Mouse (Mus musculus) adrenal gland, postnatal 4 days (tissue): ENCODE data around the gene Gm13420. TPM values are rescaled to one million over a fixed set of nuclear protein-coding genes. Genes with fewer than 3 reads are reported as not detected.

Source experiments
- DNase-seq, 2 experiments: peaks; one replicate each; pipeline ENCODE4 v3.0.0; 2021 to 2022; ENCODE audit warnings: low spot score in 2 of 2, mixed read lengths in 2 of 2
- total RNA-seq, 2 experiments: library from RNA; stranded (reverse); gene quantifications; 2 replicates each; pipeline ENCODE4 v1.2.3; 2021

The Gm13420 gene
- total RNA-seq, 2 experiments from 2014 or later, result 1.8 TPM; not detected in 1

DNA sequence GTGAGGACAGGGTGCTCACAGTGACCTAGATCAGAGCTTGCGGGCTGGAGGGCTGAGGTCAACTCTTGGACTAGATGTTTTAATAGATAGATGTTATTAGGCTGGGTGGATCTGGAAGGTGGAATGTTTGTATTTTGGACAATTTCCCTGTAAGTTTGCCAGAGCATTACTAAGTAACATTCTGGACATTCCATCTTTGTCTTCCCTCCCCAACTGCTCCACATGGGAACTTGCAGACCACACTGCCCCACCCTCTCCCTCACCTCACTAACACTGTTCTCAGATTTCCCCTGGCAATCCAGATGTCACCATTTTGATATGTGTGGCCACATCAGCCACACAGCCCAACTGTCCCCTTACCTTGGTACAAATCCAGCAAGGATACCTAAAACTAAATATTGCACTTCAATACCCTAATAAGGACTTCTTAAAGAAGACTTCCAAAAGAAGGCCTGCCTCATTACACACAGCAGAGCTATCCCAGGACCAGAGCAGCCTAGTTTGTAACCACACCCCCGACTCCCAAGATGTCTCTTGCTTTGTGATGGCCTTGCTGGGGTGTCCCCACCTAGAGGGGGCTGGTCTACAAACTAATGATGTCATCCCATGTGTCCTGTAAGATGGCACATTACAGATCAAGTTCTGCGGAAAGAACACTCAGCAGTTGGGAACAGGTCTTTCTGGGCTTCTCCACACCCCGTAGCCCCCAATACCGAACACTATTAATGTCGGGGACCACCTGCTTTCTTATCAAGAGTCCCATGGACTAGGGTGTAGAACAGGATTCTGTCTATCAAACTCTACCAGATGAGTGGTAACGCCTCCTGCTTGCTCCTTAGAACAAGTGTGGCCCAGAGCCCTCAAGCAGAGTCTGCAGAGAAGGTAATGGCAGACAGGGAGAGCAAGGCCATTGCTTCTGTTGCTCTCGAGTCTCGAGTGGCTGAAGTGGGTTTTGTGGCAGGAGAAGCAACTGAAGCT lies 48.1 kb downstream of the Gm13420 start:
- no peak for DNase-seq

DNA sequence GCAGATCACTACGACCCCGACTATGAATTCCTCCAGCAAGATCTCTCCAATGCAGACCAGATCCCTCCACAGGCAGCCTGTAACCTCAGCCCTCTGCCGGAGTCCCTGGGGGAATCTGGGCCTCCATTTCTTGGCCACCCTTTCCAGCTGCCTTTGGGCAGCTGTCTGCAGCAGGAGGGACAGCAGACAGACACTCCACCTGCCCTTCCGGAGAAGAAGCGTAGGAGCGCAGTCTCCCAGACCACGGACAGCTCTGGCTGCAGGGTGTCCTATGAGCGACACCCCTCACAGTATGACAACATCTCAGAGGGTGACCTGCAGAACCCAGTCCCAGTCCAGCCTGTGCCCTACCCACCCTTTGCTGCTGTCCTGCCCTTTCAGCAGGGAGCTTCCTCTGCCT lies 49.3 kb downstream of the Gm13420 start:
- no peak for DNase-seq

DNA sequence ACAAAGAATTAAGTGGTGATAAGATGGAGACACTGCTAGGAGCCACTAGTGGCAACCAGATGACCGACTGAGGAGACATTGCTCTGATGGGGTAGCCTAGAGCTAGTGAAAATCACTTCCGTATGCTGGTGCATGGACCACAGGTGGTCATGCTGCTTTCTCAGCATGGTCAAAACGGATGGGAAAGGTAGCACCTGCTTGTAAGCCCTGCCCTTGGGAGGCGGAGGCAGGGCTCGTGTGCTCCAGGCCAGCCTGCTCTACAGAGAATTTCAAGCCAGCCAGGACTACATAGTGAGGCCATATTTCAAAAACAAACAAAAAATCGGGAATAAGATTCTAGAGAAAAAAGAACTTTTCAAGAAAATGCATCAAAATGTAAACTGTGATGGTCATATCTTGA lies 50.1 kb downstream of the Gm13420 start:
- no peak for DNase-seq

DNA sequence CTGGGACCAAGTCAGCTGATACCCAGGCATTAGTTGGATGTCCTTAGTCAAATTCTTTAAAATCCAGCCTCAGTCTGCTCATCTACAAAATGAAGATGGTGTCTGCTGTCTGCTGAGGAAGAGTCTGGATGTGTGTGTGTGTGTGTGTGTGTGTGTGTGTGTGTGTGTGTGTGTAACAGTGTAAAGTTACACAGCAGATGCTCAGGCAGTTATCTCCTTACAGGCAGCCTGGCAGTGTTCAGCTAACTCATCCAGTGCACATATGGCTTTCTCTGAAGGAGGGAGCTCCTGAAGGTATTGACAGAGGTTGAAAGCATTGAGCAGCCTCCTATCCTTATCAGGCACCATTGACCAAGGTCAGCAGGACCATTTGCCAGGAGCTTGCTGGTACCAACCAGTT lies 50.6 kb downstream of the Gm13420 start:
- DNase-seq, result no peak

DNA sequence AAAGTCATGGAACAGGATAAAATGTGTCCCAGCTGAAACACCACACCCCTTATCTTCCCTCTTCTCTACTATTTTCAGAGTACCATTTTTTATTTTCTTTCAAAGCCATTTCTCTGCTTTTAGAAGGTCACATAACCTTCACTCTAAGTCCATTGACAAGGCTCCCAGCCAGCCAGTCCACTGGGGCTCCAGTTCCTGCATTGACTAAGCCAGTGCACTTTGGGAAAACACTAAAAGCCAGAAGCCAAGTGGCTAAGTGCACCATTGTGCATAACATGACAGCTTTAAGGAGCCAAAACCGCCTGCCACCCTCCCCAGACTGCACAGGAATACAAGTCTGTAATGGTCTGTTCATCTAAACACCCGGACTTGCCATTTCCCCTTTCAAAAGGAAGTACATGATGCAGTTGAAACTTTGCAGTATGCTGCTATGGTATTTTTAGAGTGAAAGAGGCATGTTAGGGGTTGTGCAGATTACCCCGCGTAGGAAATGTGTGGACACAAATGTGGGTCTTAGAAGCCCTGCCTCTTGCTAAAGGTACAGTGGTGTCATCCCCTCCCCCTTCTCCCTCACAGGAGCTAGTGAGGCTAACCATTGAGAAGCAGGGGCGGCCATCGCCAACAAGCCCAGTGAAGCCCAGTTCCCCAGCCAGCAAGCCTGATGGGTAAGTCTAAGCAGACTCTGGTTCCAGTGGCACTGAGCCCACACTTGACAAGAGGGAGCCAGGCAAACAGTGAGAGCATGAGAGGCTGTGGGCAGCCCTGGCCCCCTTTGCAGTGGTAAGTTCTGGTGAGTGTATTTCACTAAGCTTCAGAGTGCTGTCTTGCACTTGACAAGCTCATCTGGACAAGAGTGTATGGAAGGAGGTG lies 52.8 kb downstream of the Gm13420 start:
- no peak for DNase-seq

DNA sequence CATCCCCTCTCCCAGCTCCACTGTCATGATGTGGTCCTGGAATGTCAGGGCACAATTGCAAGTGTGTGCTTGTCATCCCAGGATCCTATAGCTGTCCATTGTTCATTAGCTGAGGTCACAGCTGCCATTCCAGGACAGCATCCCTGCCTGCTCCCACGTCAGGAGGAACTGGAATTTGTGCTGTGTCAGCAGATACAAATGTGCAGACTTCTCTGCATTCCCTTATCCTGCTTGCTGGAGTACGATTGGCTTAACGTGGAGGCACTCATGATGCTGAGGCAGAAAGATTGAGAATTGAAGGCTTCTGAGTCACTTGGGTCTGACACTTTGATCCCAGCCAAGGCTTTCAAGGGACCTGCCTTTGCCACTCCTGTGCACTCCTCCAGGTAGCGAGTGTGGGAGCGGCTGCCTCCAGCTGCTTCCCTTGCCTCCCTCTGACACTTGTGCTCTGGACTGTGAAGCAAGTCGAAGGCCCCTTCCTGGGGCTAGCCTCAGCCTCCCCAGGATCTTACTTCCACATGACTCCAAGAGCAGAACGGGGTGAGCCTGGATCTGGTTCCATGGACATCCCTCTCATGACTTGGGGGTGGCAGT lies 55.2 kb downstream of the Gm13420 start:
- DNase-seq, result no peak

Other genes starting within 250 kb of the Gm13420 start
- gene Rapgef1, start 132.0 kb downstream of the Gm13420 start, total RNA-seq, result 10 to 100 TPM; 64.6 to 65.1 TPM
- gene Gm13547, start 7.6 kb upstream of the Gm13420 start, total RNA-seq, result not detected
- 10 to 100 TPM; 20.3 to 22.5 TPM for gene Coq4, start 35.8 kb upstream of the Gm13420 start, total RNA-seq
- 10 to 100 TPM; 56.8 to 57.3 TPM for gene Trub2, start 36.8 kb upstream of the Gm13420 start, total RNA-seq
- gene Slc27a4, start 50.9 kb upstream of the Gm13420 start, total RNA-seq, result 10 to 100 TPM; 31.0 to 34.0 TPM
- 10 to 100 TPM; 49.5 to 55.6 TPM for gene Urm1, start 68.4 kb upstream of the Gm13420 start, total RNA-seq
- 10 to 100 TPM; 28.3 to 34.4 TPM for gene Cercam, start 117.5 kb upstream of the Gm13420 start, total RNA-seq
- 10 to 100 TPM; 80.0 to 82.1 TPM for gene Odf2, start 137.5 kb upstream of the Gm13420 start, total RNA-seq
- 10 to 100 TPM; 41.4 to 44.6 TPM for gene Gle1, start 183.7 kb upstream of the Gm13420 start, total RNA-seq
- 100 to 1,000 TPM; 230 to 284 TPM for gene Sptan1, start 213.9 kb upstream of the Gm13420 start, total RNA-seq